Mouse (Mus musculus) pancreas, adult 10 weeks (tissue): ENCODE results near the gene Gm43638. TPM values are rescaled to one million over a fixed set of nuclear protein-coding genes. Genes with fewer than 3 reads are reported as not detected.

ENCODE experiments used
- polyA plus RNA-seq: library from polyadenylated mRNA; stranded (reverse); fragments of 350-450 nt; fragmentation: Illumina TruSeq; extraction: RNeasy Lipid Tissue Mini Kit (QIAGEN cat#74804); gene quantifications from one replicate; pipeline ENCODE4 v1.2.3, GENCODE M21; 2015; ENCODE audit warnings: low read depth, low replicate concordance; ENCODE audit not compliant: insufficient read depth

The Gm43638 gene
- polyA plus RNA-seq = not detected

GRCm38 (mm10) chr5:87486706-87487105, at the start of gene Gm43638:
TSS of gene Gm43638 (minus strand) at chr5:87486806.

DNA sequence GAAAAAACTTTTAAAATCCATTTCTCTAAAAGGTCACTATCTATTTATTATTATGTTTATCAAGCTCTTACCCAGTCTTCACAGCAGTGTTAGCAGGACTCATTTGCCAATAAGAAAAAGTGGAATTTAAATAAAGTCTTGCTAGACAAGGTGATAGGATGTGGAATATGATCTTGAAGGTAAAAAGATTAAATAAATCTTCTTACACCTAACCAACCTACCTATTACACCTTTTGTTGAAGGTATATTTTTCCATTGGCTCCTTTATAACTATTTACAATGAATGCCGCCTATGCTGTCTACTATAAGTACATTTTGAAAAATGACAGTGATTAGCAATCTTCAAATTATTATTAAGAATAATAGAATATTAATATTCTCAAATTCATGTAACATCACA, 4.2 kb upstream of the Gm43638 start, which contains the start of gene Ugt2a1:
TSS of gene Ugt2a1 (minus strand) at position 101 of the 400 bp plus-strand sequence.

DNA sequence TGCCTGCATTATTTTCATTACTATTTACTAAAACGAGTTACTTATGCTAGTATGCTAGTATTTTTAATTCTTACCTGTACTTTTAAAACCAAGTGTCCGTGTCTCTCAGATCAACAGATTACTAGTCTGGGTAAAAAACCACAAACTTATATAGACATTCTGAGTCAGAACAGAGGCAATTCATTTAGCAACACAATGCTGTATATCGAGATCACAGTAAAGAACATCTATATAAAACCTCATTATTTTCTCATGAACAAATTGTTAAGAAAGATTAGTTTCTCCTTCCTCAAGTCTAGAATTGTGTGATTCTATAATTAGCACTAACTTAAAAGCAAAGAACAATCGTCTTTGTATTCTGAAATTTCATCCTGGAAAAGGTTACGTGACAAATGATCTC, 4.4 kb downstream of the Gm43638 start, which contains the start of gene Ugt2a2:
TSS of gene Ugt2a2 (minus strand) at position 101 of the 400 bp plus-strand sequence.

DNA sequence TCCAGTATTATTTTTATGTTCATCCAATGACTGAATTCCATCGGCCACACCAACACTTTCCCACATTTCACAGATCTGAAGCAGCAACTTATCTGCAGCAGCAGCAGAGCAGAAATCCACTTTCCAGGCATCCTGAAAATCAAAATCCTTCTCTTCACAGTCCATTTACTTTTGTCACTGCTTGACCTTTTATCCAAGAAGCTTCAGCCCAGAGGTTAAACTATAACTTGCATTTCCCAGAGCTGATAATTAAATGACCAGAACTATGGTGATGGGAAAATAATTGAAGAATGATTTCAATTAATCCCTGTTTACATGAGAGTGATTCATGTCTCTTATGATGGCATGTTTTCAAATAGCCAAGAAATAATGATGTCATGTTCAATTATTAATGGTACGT, 62.6 kb downstream of the Gm43638 start, which contains the start of gene Ugt2b38:
TSS of gene Ugt2b38 (minus strand) at position 163 of the 400 bp plus-strand sequence.

Other genes starting within 250 kb of the Gm43638 start
- gene Ugt2b37, start 232.0 kb downstream of the Gm43638 start, polyA plus RNA-seq = not detected
- gene Ugt2a3, start 149.6 kb downstream of the Gm43638 start, polyA plus RNA-seq = not detected
- gene Ugt2b38, start 62.6 kb downstream of the Gm43638 start, polyA plus RNA-seq = not detected
- not detected for gene Ugt2a2, start 4.5 kb downstream of the Gm43638 start, polyA plus RNA-seq
- not detected for gene Ugt2a1, start 4.1 kb upstream of the Gm43638 start, polyA plus RNA-seq
- gene Sult1b1, start 51.4 kb upstream of the Gm43638 start, polyA plus RNA-seq = not detected
- gene Sult1d1, start 82.2 kb upstream of the Gm43638 start, polyA plus RNA-seq = 1.00 TPM
- gene Sult1e1, start 104.8 kb upstream of the Gm43638 start, polyA plus RNA-seq = not detected
- not detected for gene Csn1s1, start 179.4 kb upstream of the Gm43638 start, polyA plus RNA-seq
- gene Csn2, start 212.8 kb upstream of the Gm43638 start, polyA plus RNA-seq = not detected